Mouse (Mus musculus) intestine, embryonic 14.5 days (tissue): ENCODE measurements around the gene Stambp. TPM values are rescaled to one million over a fixed set of nuclear protein-coding genes. Genes with fewer than 3 reads are reported as not detected.

Source experiments
- polyA plus RNA-seq: library from polyadenylated mRNA; unstranded; fragments of >200 nt; fragmentation: Nextera tagmentation; extraction: Ambion mirVana; gene quantifications from 2 replicates; pipeline ENCODE4 v1.2.1, GENCODE M21; 2014

Gene Stambp
- polyA plus RNA-seq, 1 experiment from 2014 or later, result 23.8 TPM

Other genes starting within 250 kb of the Stambp start
- gene Mthfd2, start 246.8 kb downstream of the Stambp start, polyA plus RNA-seq, result 36.0 and 37.4 TPM in 2 replicates
- gene Mob1a, start 246.7 kb downstream of the Stambp start, polyA plus RNA-seq, result 74.8 and 76.4 TPM in 2 replicates
- gene Bola3, start 223.6 kb downstream of the Stambp start, polyA plus RNA-seq, result 144 and 155 TPM in 2 replicates
- 35.1 and 40.1 TPM in 2 replicates for gene Tet3, start 113.6 kb downstream of the Stambp start, polyA plus RNA-seq
- 70.0 and 89.6 TPM in 2 replicates for gene Dguok, start 65.8 kb downstream of the Stambp start, polyA plus RNA-seq
- 1,357 and 1,367 TPM in 2 replicates for gene Actg2, start 36.5 kb downstream of the Stambp start, polyA plus RNA-seq
- not detected in 2 replicates for gene Clec4f, start 83.5 kb upstream of the Stambp start, polyA plus RNA-seq
- not detected in 2 replicates for gene Cd207, start 105.1 kb upstream of the Stambp start, polyA plus RNA-seq
- gene Vax2, start 138.5 kb upstream of the Stambp start, polyA plus RNA-seq, result not detected in 2 replicates
- not detected in 2 replicates for gene Atp6v1b1, start 170.3 kb upstream of the Stambp start, polyA plus RNA-seq
- not detected in 2 replicates for gene Ankrd53, start 189.9 kb upstream of the Stambp start, polyA plus RNA-seq
- 71.1 and 79.3 TPM in 2 replicates for gene Tex261, start 203.1 kb upstream of the Stambp start, polyA plus RNA-seq
- gene Nagk, start 222.3 kb upstream of the Stambp start, polyA plus RNA-seq, result 59.9 and 69.9 TPM in 2 replicates